Mouse (Mus musculus) heart, embryonic 11.5 days (tissue): ENCODE results near the gene Nek9. TPM values are rescaled to one million over a fixed set of nuclear protein-coding genes. Genes with fewer than 3 reads are reported as not detected.

Source experiments
- ATAC-seq: fragments of 200-750 bp; cut with Nextera tagmentation; replicated peaks from 2 replicates; pipeline ENCODE4 v1.8.0; 2017; ENCODE audit warnings: moderate library complexity; ENCODE audit not compliant: insufficient number of reproducible peaks, low FRiP score, low TSS enrichment
- H3K27ac ChIP-seq: fragments of 300-500 bp; sonication (generic); 2 replicates; pipeline ENCODE4 v1.5.1; 2014; ENCODE audit warnings: mild to moderate bottlenecking, low read depth, low read length
- H3K27me3 ChIP-seq: fragments of 300-500 bp; sonication (generic); 2 replicates; pipeline ENCODE4 v1.6.1; 2014; ENCODE audit warnings: mild to moderate bottlenecking, low read length, mixed read lengths; ENCODE audit not compliant: control insufficient read depth, insufficient read depth
- H3K36me3 ChIP-seq: fragments of 300-500 bp; sonication (generic); 2 replicates; pipeline ENCODE4 v1.6.1; 2014; ENCODE audit warnings: mild to moderate bottlenecking, low read length, moderate library complexity, mixed read lengths; ENCODE audit not compliant: control insufficient read depth, insufficient read depth
- H3K4me1 ChIP-seq: fragments of 300-500 bp; sonication (generic); 2 replicates; pipeline ENCODE4 v1.6.1; 2014; ENCODE audit warnings: low read length; ENCODE audit not compliant: control insufficient read depth, insufficient read depth
- H3K4me2 ChIP-seq: fragments of 300-500 bp; sonication (generic); 2 replicates; pipeline ENCODE4 v1.6.1; 2014; ENCODE audit warnings: mild to moderate bottlenecking, moderate library complexity
- H3K4me3 ChIP-seq: fragments of 300-500 bp; sonication (generic); 2 replicates; pipeline ENCODE4 v1.5.1; 2014; ENCODE audit warnings: low read depth, low read length
- H3K9ac ChIP-seq: fragments of 300-500 bp; sonication (generic); 2 replicates; pipeline ENCODE4 v1.6.1; 2014; ENCODE audit warnings: mild to moderate bottlenecking, low read depth, low read length, moderate library complexity
- H3K9me3 ChIP-seq: fragments of 300-500 bp; sonication (generic); replicated peaks from 2 replicates; pipeline ENCODE4 v1.6.1; 2016; ENCODE audit warnings: low read length; ENCODE audit not compliant: control insufficient read depth
- WGBS: fragments of 180-500 bp; shearing (Covaris S2); extraction: QIAGEN DNeasy Blood & Tissue Kit; methylation state at CpG from one replicate; pipeline ENCODE4 v1.1.7; 2014; ENCODE audit not compliant: insufficient replicate concordance; 5-methylcytosine and 5-hydroxymethylcytosine counted together
- polyA plus RNA-seq: library from polyadenylated mRNA; unstranded; fragments of >200 nt; fragmentation: Nextera tagmentation; extraction: Ambion mirVana; gene quantifications from 2 replicates; pipeline ENCODE4 v1.2.1, GENCODE M21; 2014

The Nek9 gene
- polyA plus RNA-seq, 1 experiment from 2014 or later: 15.6 TPM

DNA sequence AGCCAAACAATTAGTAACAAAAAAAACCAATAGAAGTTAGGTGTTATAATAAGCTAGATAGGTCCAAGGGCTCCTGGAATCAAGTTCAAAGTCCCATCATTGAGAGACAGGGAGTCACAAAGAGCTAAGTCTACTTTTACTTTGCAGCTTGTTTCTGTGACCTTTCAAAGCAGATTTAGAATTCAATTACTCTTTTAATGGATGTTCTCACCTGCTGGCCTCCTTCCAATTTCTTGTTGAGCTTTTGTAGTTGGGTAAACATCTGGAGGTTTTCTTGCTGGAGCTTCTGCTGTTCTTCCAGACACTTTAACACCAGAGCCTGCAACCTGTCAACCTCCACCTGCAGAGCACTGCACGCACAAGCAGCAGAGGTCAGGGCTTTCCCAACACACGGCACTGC, 35.9 kb downstream of the Nek9 start:
- H3K9ac ChIP-seq: no peak overlapping the region
- peaks cover 4% of the 10 kb centered on the region; the same call in 1 of the 2 replicates for H3K4me1 ChIP-seq
- no peak overlapping the region for H3K4me2 ChIP-seq
- H3K4me3 ChIP-seq: no peak overlapping the region
- 64% methylated on average over 2 of the region's 2 CpGs for WGBS
- no peaks in the 10 kb centered on the region for H3K27me3 ChIP-seq
- ATAC-seq: no peak
- no peak overlapping the region for H3K27ac ChIP-seq
- H3K9me3 ChIP-seq: no peaks in the 10 kb centered on the region
- peaks cover 35% of the 10 kb centered on the region for H3K36me3 ChIP-seq

DNA sequence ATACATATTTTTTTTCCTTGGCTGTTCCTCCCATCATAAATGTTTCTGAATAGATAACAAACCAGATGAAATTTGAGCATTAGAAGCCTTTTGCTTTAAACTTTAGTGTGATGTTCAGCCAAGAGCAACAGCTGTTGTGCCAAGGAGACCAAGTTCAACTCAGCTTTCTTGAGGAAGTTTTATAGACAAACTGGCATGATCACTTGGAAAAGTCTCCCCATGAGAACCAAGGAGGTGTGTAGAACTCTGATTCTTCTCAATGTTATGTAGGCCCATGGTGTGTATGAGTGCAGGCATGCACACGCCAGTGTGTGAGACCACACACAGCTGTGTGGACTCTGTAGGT, 40.4 kb downstream of the Nek9 start:
- Histone ChIP-seq H3K4me2 (no peak overlapping the region), H3K9me3 (no peaks in the 10 kb centered on the region; the same call in 1 of the 2 replicates), H3K9ac (no peak overlapping the region), H3K27ac (no peak overlapping the region), H3K27me3 (no peaks in the 10 kb centered on the region), H3K4me1 (no peaks in the 10 kb centered on the region), H3K36me3 (peaks cover 18% of the 10 kb centered on the region), H3K4me3 (no peak overlapping the region)
- ATAC-seq: no peak
- 92% methylated on average over 1 of the region's 1 CpGs for WGBS

DNA sequence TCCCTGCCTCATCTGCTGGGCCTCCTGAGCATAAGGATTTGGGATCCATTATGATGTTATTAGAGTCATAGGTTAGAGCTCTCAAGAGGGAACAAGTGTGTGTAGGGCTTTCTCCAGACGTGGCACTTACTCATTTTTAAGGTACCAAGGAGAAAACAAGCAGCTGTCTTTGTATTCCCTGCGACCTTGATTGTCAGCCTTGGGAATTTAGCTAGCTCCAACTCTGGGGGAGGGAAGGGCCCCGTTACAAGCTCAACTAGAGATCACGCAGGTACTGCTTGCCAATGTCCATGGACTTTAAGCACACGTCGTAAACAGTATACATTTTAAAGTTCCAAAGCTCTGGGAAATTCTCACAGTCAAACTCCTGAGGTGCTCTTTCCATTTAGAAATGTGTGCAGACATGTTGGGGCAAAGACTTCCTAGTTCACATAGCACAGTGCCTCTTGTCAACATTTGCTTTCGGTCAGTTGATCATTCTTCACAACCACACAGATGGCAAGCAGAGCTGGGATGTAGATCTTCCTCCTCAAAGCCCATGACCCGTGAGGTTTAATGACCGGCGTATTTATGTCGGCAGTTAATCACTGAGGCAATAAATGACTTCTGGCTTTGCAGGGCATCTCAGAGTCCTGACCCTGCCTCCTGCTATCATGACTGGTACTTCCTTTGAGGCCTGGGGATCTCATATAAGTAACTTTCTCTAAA, 40.9 kb downstream of the Nek9 start:
- Histone ChIP-seq H3K4me2 (no peak overlapping the region), H3K4me3 (no peak overlapping the region), H3K36me3 (peaks cover 15% of the 10 kb centered on the region), H3K9ac (no peak overlapping the region), H3K9me3 (no peaks in the 10 kb centered on the region; the same call in 1 of the 2 replicates), H3K27me3 (no peaks in the 10 kb centered on the region), H3K4me1 (no peaks in the 10 kb centered on the region), H3K27ac (no peak overlapping the region)
- no peak for ATAC-seq
- 81% methylated on average over 11 of the region's 11 CpGs for WGBS

DNA sequence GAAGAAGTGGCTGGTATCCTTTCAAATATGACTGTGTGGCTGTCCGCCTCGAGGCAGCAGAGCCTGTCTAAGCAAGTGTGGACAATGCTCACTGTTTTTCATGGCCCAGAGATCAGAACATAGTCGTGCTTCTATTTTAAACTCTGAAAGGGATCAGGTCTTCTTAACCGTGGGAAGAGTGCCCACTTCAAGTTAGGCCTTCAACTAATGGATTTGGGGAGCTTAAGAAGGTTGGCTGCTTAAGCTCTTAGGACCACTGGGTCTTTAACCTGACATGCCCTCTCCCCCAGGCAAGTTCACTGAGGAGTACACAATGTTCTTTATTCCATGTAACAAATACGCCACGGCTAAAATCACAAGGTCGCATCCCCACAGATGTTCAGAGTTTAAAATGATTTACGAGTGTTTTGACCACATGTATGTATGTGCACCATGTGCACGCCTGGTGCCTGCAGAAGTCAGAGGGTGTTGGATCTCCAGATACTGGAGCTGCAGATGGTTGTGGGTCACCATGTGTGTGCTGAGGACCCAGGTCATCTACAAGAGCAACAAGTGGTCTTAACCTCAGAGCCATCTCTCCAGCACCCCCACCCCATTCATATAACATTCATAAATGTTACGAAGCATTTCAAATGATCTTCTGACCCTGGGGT, 41.7 kb downstream of the Nek9 start:
- H3K4me1 ChIP-seq: peaks cover under 1% of the 10 kb centered on the region; the same call in 1 of the 2 replicates
- no peaks in the 10 kb centered on the region; the same call in 1 of the 2 replicates for H3K9me3 ChIP-seq
- H3K4me2 ChIP-seq: no peak overlapping the region
- no peak overlapping the region for H3K9ac ChIP-seq
- no peak overlapping the region for H3K27ac ChIP-seq
- 78% methylated on average over 10 of the region's 10 CpGs for WGBS
- ATAC-seq: no peak
- H3K4me3 ChIP-seq: no peak overlapping the region
- H3K27me3 ChIP-seq: no peaks in the 10 kb centered on the region
- H3K36me3 ChIP-seq: peaks cover 13% of the 10 kb centered on the region

DNA sequence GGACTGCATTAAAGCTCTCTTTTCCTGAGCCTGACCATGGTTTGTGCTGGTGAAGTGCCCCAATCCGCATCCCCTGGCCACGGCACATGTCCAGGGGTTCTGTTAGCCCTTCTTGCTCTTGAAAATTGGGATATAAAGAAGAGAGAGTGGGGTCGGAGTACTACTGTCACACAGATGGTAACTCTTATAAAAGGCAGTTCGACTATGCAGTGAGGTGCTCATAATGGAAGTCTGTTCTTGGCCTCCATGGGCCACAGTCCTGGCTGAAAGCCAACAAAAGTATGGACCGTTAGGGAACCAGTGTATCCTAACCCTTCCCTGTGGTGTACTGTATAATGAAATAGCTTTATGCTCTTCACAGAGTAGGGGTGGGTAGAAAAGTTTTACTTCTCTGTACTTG, 42.2 kb downstream of the Nek9 start:
- 77% methylated on average over 5 of the region's 5 CpGs for WGBS
- no peak overlapping the region for H3K4me3 ChIP-seq
- H3K4me2 ChIP-seq: no peak overlapping the region
- H3K27me3 ChIP-seq: no peaks in the 10 kb centered on the region
- ATAC-seq: no peak
- H3K36me3 ChIP-seq: peaks cover 10% of the 10 kb centered on the region
- H3K9ac ChIP-seq: no peak overlapping the region
- no peaks in the 10 kb centered on the region; the same call in 1 of the 2 replicates for H3K9me3 ChIP-seq
- H3K27ac ChIP-seq: no peak overlapping the region
- H3K4me1 ChIP-seq: peaks cover 3% of the 10 kb centered on the region; the same call in 1 of the 2 replicates

DNA sequence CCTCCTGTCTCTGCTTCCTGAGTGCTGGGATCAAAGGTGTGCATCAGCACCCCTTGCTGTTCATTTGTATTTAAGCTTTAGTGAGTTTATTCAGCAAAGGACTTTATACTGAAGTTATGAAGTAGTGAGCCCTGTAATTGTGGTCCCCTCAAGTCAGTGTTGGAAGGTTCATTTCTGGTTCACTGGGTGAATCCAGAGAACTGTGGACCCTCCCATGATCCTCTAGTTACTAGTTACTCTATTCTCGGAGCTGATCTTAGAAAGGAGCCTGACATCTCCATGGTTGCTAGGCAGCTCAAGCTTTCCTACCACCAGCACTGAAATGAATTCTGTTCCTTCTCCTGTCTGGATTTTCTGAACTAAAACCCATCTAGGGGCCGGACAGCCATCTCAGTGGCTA, 43.7 kb downstream of the Nek9 start:
- Histone ChIP-seq H3K4me1 (peaks cover 3% of the 10 kb centered on the region; the same call in 1 of the 2 replicates), H3K27ac (no peak overlapping the region), H3K4me3 (no peak overlapping the region), H3K9me3 (no peaks in the 10 kb centered on the region; the same call in 1 of the 2 replicates), H3K9ac (no peak overlapping the region), H3K36me3 (peaks cover 2% of the 10 kb centered on the region; the same call in 1 of the 2 replicates), H3K27me3 (no peaks in the 10 kb centered on the region; the same call in 1 of the 2 replicates), H3K4me2 (no peak overlapping the region)
- 79% methylated on average over 2 of the region's 2 CpGs for WGBS
- no peak for ATAC-seq

DNA sequence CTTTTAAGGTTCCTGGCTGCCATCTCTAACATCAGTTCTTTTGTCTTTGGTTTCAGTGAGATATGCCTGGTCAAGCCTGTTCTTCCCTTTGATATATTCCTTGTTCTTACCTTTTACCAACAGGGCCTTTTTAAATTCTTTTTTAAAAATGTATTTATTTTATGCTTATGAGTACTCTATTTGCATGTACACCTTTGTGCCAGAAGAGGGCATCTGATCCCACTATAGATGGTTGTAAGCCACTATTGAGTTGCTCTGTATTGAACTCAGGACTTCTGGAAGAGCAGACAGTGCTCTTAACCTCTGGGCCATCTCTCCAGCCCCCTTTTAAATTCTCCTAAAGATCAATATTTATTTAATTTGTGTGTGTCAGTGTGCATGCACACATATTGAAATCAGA, 46.3 kb downstream of the Nek9 start:
- no peaks in the 10 kb centered on the region for H3K36me3 ChIP-seq
- H3K9me3 ChIP-seq: no peaks in the 10 kb centered on the region; the same call in 1 of the 2 replicates
- no peak overlapping the region for H3K27ac ChIP-seq
- H3K27me3 ChIP-seq: peaks cover 5% of the 10 kb centered on the region
- no peak overlapping the region for H3K4me3 ChIP-seq
- peaks cover 11% of the 10 kb centered on the region; the same call in 1 of the 2 replicates for H3K4me1 ChIP-seq
- no peak overlapping the region for H3K9ac ChIP-seq
- no peak for ATAC-seq
- no peak overlapping the region for H3K4me2 ChIP-seq

DNA sequence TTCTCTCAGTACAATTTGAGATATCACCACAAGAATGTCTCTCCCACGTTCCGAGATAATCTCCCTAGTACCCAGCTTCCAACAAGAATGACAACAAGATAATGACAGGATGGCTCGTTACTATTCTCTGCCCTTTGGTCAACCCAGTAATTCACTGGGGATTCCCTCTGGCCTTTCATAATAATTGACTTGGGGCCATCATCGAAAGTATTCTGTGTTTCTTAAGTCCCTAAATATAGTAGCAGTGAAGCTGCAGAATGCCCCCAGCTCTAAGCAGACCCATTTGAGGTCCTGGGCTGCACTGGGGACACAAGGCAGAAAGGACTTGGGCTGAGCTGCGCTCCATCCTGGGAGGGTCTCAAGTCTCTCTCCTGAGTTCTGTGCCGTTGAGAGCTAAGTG, 46.9 kb downstream of the Nek9 start:
- WGBS: 55% methylated on average over 6 of the region's 6 CpGs
- Histone ChIP-seq H3K27me3 (peaks cover 5% of the 10 kb centered on the region), H3K27ac (no peak overlapping the region), H3K4me3 (no peak overlapping the region), H3K9ac (no peak overlapping the region), H3K4me2 (no peak overlapping the region), H3K9me3 (no peaks in the 10 kb centered on the region; the same call in 1 of the 2 replicates), H3K4me1 (peaks cover 11% of the 10 kb centered on the region; the same call in 1 of the 2 replicates), H3K36me3 (no peaks in the 10 kb centered on the region)
- ATAC-seq: no peak
